Mouse (Mus musculus): ENCODE data around the gene Ylpm1. TPM values are rescaled to one million over a fixed set of nuclear protein-coding genes. Genes with fewer than 3 reads are reported as not detected.
A peak's percentile ranks its signal among the peaks of the same experiment; 100 is the strongest.

Ylpm1 gene
- polyA plus RNA-seq, 1 experiment from 2014 or later, result 9.2 TPM

DNA sequence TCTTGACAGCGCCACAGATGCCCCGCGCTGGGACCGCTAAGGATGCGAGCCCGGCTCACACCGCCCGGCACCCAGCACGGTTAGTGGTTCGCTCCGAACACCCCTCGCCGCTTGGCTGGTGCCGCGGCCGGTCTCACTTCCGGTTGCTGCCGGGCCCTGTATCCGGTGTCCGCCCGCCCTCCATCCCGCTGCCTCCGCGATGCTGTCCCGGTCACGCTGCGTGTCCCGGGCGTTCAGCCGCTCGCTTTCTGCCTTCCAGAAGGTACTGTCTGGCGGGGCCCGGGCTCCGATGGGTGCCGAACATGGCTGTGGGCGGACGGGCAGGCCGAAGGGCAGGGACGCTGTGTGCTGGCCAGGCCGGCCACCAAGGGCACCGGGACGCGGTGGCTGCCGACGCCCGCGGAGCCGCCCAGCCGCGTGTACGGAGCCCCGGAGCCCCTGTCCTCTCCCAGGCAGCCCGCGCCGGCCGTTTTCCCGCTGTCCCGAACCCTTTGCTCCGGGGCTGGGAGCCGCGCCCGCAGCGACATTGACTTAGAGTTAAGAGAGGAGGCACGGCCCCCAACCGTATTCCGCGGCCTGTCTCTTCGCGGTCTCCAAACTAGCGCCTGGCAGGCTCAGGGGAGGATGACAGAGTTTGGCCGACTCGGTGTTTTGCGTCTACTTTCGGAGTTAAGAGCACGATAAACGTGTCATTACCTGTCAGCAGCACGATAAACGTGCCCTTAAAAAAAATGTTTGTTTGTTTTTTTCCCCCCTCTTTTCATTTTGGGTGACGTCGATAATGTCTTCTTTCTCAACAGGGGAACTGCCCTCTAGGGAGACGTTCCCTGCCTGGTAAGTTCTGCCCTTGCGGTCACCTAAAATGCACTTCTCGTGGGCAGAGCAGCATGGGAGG lies 114.8 kb downstream of the Ylpm1 start, which contains the start of the genes Prox2 and Dlst:
Gene Prox2 (minus strand): TSS at position 62 of the 895 bp plus-strand sequence.
Gene Dlst (plus strand): TSS at position 136 of the 895 bp plus-strand sequence.
- H3K4me1 ChIP-seq (replicated peaks), result peaks cover 60% of the 10 kb centered on the region
- H3K27ac ChIP-seq, result peak within 1 kb of the TSS; percentile 91
- peak; percentile 93 for ATAC-seq (ENCODE audit: low read depth)
- no peaks in the 10 kb centered on the region for H3K9me3 ChIP-seq (replicated peaks)
- peak within 1 kb of the TSS; percentile 83 for H3K4me2 ChIP-seq
- peak within 1 kb of the TSS; percentile 97 for H3K9ac ChIP-seq
- peak; percentile 85 for DNase-seq
- H3K36me3 ChIP-seq, result peaks cover 24% of the 10 kb centered on the region
- H3K27me3 ChIP-seq, result no peaks in the 10 kb centered on the region
- peak within 1 kb of the TSS; percentile 99 for H3K4me3 ChIP-seq (replicated peaks)
- WGBS (ENCODE audit: insufficient replicate concordance), result under 1% methylated on average over 83 of the region's 83 CpGs

DNA sequence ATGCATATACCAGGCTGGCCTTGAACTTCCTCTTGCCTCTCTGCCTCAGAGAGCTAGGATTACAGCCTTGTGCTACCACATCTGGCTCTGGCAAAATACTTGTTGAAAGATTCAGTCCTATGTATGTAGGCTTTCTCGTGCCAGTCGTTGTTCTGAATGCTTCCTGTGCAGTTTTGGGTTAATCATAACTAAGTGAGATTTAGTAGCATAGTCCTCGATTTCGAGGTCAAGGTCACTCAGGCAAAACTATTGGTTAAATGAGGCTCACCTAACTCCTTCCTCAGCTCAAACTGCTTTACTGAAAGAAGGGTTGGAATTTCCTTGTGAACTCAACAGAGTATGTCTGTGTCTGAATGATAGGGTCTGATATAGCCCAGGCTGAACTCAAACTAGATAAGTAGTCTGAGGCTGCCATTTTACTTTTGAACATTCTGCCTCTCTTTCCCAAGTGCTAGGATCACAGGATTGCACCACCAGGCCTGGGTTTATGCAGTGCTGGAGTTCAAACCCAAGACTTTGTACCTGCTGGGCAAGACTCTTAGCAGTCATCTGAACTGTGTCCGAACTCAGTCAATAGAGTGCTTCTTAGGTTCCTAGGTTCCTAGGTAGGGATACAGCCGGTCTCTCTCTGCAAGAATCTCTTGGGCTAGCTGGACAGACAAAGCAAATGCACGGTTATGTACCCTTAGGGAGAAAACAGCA lies 116.6 kb downstream of the Ylpm1 start:
- Histone ChIP-seq H3K9me3 (replicated peaks) (no peaks in the 10 kb centered on the region), H3K36me3 (peaks cover 38% of the 10 kb centered on the region), H3K27me3 (no peaks in the 10 kb centered on the region), H3K4me2 (peak overlapping the region; percentile 83), H3K27ac (peak overlapping the region; percentile 91), H3K4me1 (replicated peaks) (peaks cover 64% of the 10 kb centered on the region), H3K9ac (peak overlapping the region; percentile 97), H3K4me3 (replicated peaks) (peak overlapping the region; percentile 99)
- ATAC-seq (ENCODE audit: low read depth) (peak; percentile 23; the same call in 1 of the 2 replicates), DNase-seq (no peak)
- WGBS (ENCODE audit: insufficient replicate concordance), result 61% methylated on average over 7 of the region's 7 CpGs

DNA sequence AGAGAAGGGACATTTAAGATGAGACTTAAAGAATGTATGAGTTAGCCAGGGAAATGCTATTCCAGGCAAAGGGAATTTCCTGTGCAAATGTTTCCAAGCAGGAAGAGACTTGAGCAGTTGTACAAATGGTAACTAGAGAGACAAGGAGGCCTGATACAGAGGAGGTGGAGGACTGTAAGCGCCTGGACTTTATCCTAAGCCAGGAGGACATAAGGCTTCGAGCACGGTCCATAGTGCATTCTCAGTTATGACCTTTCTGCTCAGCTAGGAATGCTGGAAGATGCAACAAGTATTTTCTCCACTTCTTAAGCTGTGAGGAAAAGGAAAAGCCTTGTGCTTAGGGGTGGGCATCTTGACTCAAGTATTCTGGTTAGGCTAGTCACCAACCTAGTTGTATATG lies 117.2 kb downstream of the Ylpm1 start:
- WGBS (ENCODE audit: insufficient replicate concordance), result 87% methylated on average over 3 of the region's 3 CpGs
- H3K4me3 ChIP-seq (replicated peaks), result peak overlapping the region; percentile 99; the same call in 1 of the 2 replicates
- H3K9ac ChIP-seq, result peak overlapping the region; percentile 97

DNA sequence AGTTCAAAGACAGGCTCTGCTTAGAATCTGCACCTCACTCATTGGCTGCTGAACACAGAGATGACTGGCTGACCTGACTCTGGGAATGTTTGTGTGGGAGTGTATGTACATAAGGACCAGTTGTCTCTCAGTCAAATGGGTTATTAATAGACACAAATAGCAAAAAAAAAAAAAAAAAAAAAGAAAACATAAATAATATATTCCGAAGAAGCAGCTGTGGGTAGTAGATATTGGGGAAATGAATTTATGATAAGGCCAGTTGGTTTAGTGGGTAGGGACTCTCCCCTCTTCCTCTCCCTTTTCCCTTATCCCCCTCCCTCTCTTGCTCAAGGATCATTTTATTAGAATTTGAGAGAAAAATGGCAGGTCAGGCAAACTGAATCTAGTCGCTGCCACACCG lies 117.8 kb downstream of the Ylpm1 start:
- no peak for DNase-seq
- 79% methylated on average over 3 of the region's 3 CpGs for WGBS (ENCODE audit: insufficient replicate concordance)
- H3K9ac ChIP-seq, result peak overlapping the region; percentile 97; the same call in 1 of the 2 replicates
- H3K27me3 ChIP-seq, result no peaks in the 10 kb centered on the region
- H3K4me3 ChIP-seq (replicated peaks), result no peak overlapping the region
- H3K27ac ChIP-seq, result no peak overlapping the region
- H3K36me3 ChIP-seq, result peaks cover 51% of the 10 kb centered on the region
- H3K4me2 ChIP-seq, result peak overlapping the region; percentile 83
- no peaks in the 10 kb centered on the region for H3K9me3 ChIP-seq (replicated peaks)
- H3K4me1 ChIP-seq (replicated peaks), result peaks cover 61% of the 10 kb centered on the region
- ATAC-seq (ENCODE audit: low read depth), result no peak

More for the DNA sequence above, 117.2 kb downstream of the Ylpm1 start:
- DNase-seq (no peak), ATAC-seq (ENCODE audit: low read depth) (no peak)
- Histone ChIP-seq H3K27ac (peak overlapping the region; percentile 91), H3K4me1 (replicated peaks) (peaks cover 64% of the 10 kb centered on the region), H3K4me2 (peak overlapping the region; percentile 83), H3K36me3 (peaks cover 45% of the 10 kb centered on the region), H3K9me3 (replicated peaks) (no peaks in the 10 kb centered on the region), H3K27me3 (no peaks in the 10 kb centered on the region)

GRCm38 (mm10) chr12:85115678-85116077 lies 119.6 kb downstream of the Ylpm1 start:
- H3K4me1 ChIP-seq (replicated peaks), result peaks cover 49% of the 10 kb centered on the region
- H3K9ac ChIP-seq, result no peak overlapping the region
- peaks cover 68% of the 10 kb centered on the region for H3K36me3 ChIP-seq
- no peak for ATAC-seq (ENCODE audit: low read depth)
- WGBS (ENCODE audit: insufficient replicate concordance), result 84% methylated on average over 7 of the region's 7 CpGs
- no peak for DNase-seq
- H3K4me3 ChIP-seq (replicated peaks), result no peak overlapping the region
- H3K9me3 ChIP-seq (replicated peaks), result no peaks in the 10 kb centered on the region
- no peaks in the 10 kb centered on the region for H3K27me3 ChIP-seq
- no peak overlapping the region for H3K4me2 ChIP-seq
- H3K27ac ChIP-seq, result no peak overlapping the region

Other genes starting within 250 kb of the Ylpm1 start
- gene Npc2, start 223.2 kb upstream of the Ylpm1 start, polyA plus RNA-seq (2015; fragmentation: Nextera tagmentation; extraction: Ambion mirVana), result 23.5 and 24.5 TPM in 2 replicates
- 105 and 111 TPM in 2 replicates for gene Isca2, start 223.1 kb upstream of the Ylpm1 start, polyA plus RNA-seq (2015; fragmentation: Nextera tagmentation; extraction: Ambion mirVana)
- 0.10 and 0.15 TPM in 2 replicates for gene Ltbp2, start 119.8 kb upstream of the Ylpm1 start, polyA plus RNA-seq (2015; fragmentation: Nextera tagmentation; extraction: Ambion mirVana)
- 132 and 134 TPM in 2 replicates for gene Fcf1, start 25.4 kb upstream of the Ylpm1 start, polyA plus RNA-seq (2015; fragmentation: Nextera tagmentation; extraction: Ambion mirVana)
- 13.3 and 16.9 TPM in 2 replicates for gene Arel1, start 25.4 kb upstream of the Ylpm1 start, polyA plus RNA-seq (2015; fragmentation: Nextera tagmentation; extraction: Ambion mirVana)
- gene Prox2, start 114.4 kb downstream of the Ylpm1 start, polyA plus RNA-seq (2015; fragmentation: Nextera tagmentation; extraction: Ambion mirVana), result 3.0 and 3.1 TPM in 2 replicates
- gene Dlst, start 114.5 kb downstream of the Ylpm1 start, polyA plus RNA-seq (2015; fragmentation: Nextera tagmentation; extraction: Ambion mirVana), result 80.7 and 93.4 TPM in 2 replicates
- gene Rps6kl1, start 154.9 kb downstream of the Ylpm1 start, polyA plus RNA-seq (2015; fragmentation: Nextera tagmentation; extraction: Ambion mirVana), result 0.73 and 0.74 TPM in 2 replicates
- gene Pgf, start 181.5 kb downstream of the Ylpm1 start, polyA plus RNA-seq (2015; fragmentation: Nextera tagmentation; extraction: Ambion mirVana), result 0.50 and 0.60 TPM in 2 replicates
- gene Eif2b2, start 223.2 kb downstream of the Ylpm1 start, polyA plus RNA-seq (2015; fragmentation: Nextera tagmentation; extraction: Ambion mirVana), result 49.4 and 49.9 TPM in 2 replicates